Mouse (Mus musculus): ENCODE data around the gene Zfp11.

DNA sequence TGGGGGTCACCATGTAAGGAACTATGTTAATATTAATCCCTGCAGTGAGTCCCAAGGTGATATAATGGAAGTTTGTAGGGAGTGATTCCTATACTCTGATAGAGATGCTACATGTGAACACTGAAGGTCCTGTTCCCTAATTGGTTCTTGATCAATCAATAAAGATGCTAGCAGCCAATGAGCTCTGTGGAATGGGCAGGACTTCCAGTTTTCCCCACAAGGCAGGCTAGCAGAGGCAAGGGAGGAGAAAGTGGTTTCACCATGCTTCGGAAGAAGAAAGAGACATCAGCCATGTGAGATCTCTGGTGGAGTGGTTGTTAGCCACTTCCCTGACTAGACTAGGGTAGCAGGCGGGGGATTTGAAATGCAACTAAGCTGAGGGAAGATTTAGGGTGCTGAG lies 30.6 kb upstream of the Zfp11 start:
- TF ChIP-seq CTCF (IDR thresholded peaks at IDR 0.05; ENCODE audit: borderline replicate concordance, insufficient read depth, low read length) (no peak), POLR2A (IDR thresholded peaks at IDR 0.05; ENCODE audit: low read depth, low read length) (no peak)

Measured in embryonic fibroblast, embryonic 13.5 days (primary cell).